Mouse (Mus musculus) C2C12 (cell line): ENCODE measurements around the gene Ctcfl.

Experiments
- CTCF ChIP-seq: IDR thresholded peaks from one replicate; pipeline ENCODE4 v1.5.1; 2011; ENCODE audit not compliant: control insufficient read depth, insufficient read depth, insufficient read length
- FOSL1 ChIP-seq: IDR thresholded peaks from one replicate; pipeline ENCODE4 v1.8.0; 2011; ENCODE audit warnings: mild to moderate bottlenecking, low read length; ENCODE audit not compliant: poor library complexity, insufficient read depth, severe bottlenecking
- MAX ChIP-seq: IDR thresholded peaks from one replicate; pipeline ENCODE4 v1.6.1; 2011; ENCODE audit warnings: mild to moderate bottlenecking, control low read depth
- MYOD1 ChIP-seq: IDR thresholded peaks from one replicate; pipeline ENCODE4 v1.6.1; 2011; ENCODE audit warnings: low read depth; ENCODE audit not compliant: control insufficient read depth, insufficient read length
- MYOG ChIP-seq: IDR thresholded peaks from one replicate; pipeline ENCODE4 v1.6.1; 2011; ENCODE audit not compliant: control insufficient read depth, insufficient read length; ENCODE audit errors: extremely low read depth
- USF1 ChIP-seq: IDR thresholded peaks from one replicate; pipeline ENCODE4 v1.6.1; 2011; ENCODE audit warnings: low read depth, mild to moderate bottlenecking, control low read depth, moderate library complexity

- TF ChIP-seq MAX (no peak), MYOG (no peak), CTCF (no peak), USF1 (no peak), FOSL1 (no peak), MYOD1 (no peak)
These were observed 10.7 kb downstream of the Ctcfl start for GRCm38 (mm10) chr2:173108509-173109190.
